Mouse (Mus musculus): ENCODE data around the gene Lmod3.

Lmod3 gene

GRCm38 (mm10) chr6:97226083-97226491 lies 26.5 kb downstream of the Lmod3 start:
- DNase-seq (ENCODE audit: low read depth, low spot score), result no peak

GRCm38 (mm10) chr6:97224505-97224904 lies 28.1 kb downstream of the Lmod3 start:
- no peak for DNase-seq (ENCODE audit: low read depth, low spot score)

GRCm38 (mm10) chr6:97223566-97223965 lies 29.0 kb downstream of the Lmod3 start:
- DNase-seq (ENCODE audit: low read depth, low spot score), result no peak

GRCm38 (mm10) chr6:97222931-97223467 lies 29.6 kb downstream of the Lmod3 start:
- no peak for DNase-seq (ENCODE audit: low read depth, low spot score)

- DNase-seq (ENCODE audit: low read depth, low spot score), result no peak
Measured at GRCm38 (mm10) chr6:97222321-97222720, 30.2 kb downstream of the Lmod3 start.

- no peak for DNase-seq (ENCODE audit: low read depth, low spot score)
Measured at GRCm38 (mm10) chr6:97221205-97222025, 31.1 kb downstream of the Lmod3 start.

GRCm38 (mm10) chr6:97220672-97221071 lies 31.9 kb downstream of the Lmod3 start:
- DNase-seq (ENCODE audit: low read depth, low spot score), result no peak

GRCm38 (mm10) chr6:97216154-97216821 lies 36.3 kb downstream of the Lmod3 start:
- DNase-seq (ENCODE audit: low read depth, low spot score), result no peak

- DNase-seq (ENCODE audit: low read depth, low spot score), result no peak
Measured at GRCm38 (mm10) chr6:97211981-97212380, 40.6 kb downstream of the Lmod3 start.

GRCm38 (mm10) chr6:97210962-97211601 lies 41.5 kb downstream of the Lmod3 start:
- DNase-seq (ENCODE audit: low read depth, low spot score), result no peak

- DNase-seq (ENCODE audit: low read depth, low spot score), result peak; percentile 84
Measured at GRCm38 (mm10) chr6:97210191-97210961, 42.2 kb downstream of the Lmod3 start, which contains the start of gene Arl6ip5. Arl6ip5 (plus strand) TSS chr6:97210689.

GRCm38 (mm10) chr6:97209751-97210150 lies 42.8 kb downstream of the Lmod3 start:
- DNase-seq (ENCODE audit: low read depth, low spot score), result no peak

- DNase-seq (ENCODE audit: low read depth, low spot score), result no peak
Measured at GRCm38 (mm10) chr6:97209201-97209600, 43.4 kb downstream of the Lmod3 start.

- DNase-seq (ENCODE audit: low read depth, low spot score), result no peak
Measured at GRCm38 (mm10) chr6:97208406-97208805, 44.2 kb downstream of the Lmod3 start.

GRCm38 (mm10) chr6:97207085-97207484 lies 45.5 kb downstream of the Lmod3 start:
- DNase-seq (ENCODE audit: low read depth, low spot score), result no peak

GRCm38 (mm10) chr6:97205439-97205885 lies 47.1 kb downstream of the Lmod3 start, which contains the start of gene Uba3:
Uba3 (minus strand) TSS chr6:97205647.
- peak; percentile 98 for DNase-seq (ENCODE audit: low read depth, low spot score)

GRCm38 (mm10) chr6:97204952-97205351 lies 47.6 kb downstream of the Lmod3 start:
- DNase-seq (ENCODE audit: low read depth, low spot score), result no peak

GRCm38 (mm10) chr6:97204252-97204869 lies 48.2 kb downstream of the Lmod3 start:
- DNase-seq (ENCODE audit: low read depth, low spot score), result no peak

GRCm38 (mm10) chr6:97202477-97202876 lies 50.1 kb downstream of the Lmod3 start:
- DNase-seq (ENCODE audit: low read depth, low spot score), result no peak

GRCm38 (mm10) chr6:97200437-97200836 lies 52.1 kb downstream of the Lmod3 start:
- no peak for DNase-seq (ENCODE audit: low read depth, low spot score)

Measured in brain, embryonic 18.5 days (tissue).